Mouse (Mus musculus) hindbrain, embryonic 16.5 days (tissue): ENCODE measurements around the gene Mrpl40. TPM values are rescaled to one million over a fixed set of nuclear protein-coding genes. Genes with fewer than 3 reads are reported as not detected.
"Not testable (repeated sequence)": the region's sequence is repeated elsewhere in the genome, so short reads cannot be mapped to it uniquely, and the experiment has no call there.

Source experiments
- ATAC-seq: fragments of 200-750 bp; cut with Nextera tagmentation; 2 replicates; pipeline ENCODE4 v1.8.0; 2017; ENCODE audit warnings: moderate TSS enrichment, moderate library complexity
- H3K27ac ChIP-seq: fragments of 300-500 bp; sonication (generic); 2 replicates; pipeline ENCODE4 v1.5.1; 2014; ENCODE audit warnings: low read depth, mild to moderate bottlenecking, control low read depth, low read length, moderate library complexity
- H3K27me3 ChIP-seq: fragments of 300-500 bp; sonication (generic); replicated peaks from 2 replicates; pipeline ENCODE4 v1.6.1; 2014; ENCODE audit warnings: low read length; ENCODE audit not compliant: control insufficient read depth, insufficient read depth
- H3K36me3 ChIP-seq: fragments of 300-500 bp; sonication (generic); 2 replicates; pipeline ENCODE4 v1.6.1; 2014; ENCODE audit warnings: mild to moderate bottlenecking, low read length, moderate library complexity, mixed read lengths; ENCODE audit not compliant: control insufficient read depth, insufficient read depth
- H3K4me1 ChIP-seq: fragments of 300-500 bp; sonication (generic); 2 replicates; pipeline ENCODE4 v1.6.1; 2014; ENCODE audit warnings: low read depth, low read length; ENCODE audit not compliant: control insufficient read depth, insufficient read depth
- H3K4me2 ChIP-seq: fragments of 300-500 bp; sonication (generic); 2 replicates; pipeline ENCODE4 v1.6.1; 2014; ENCODE audit warnings: mild to moderate bottlenecking, low read length, control low read depth, moderate library complexity
- H3K4me3 ChIP-seq: fragments of 300-500 bp; sonication (generic); 2 replicates; pipeline ENCODE4 v1.5.1; 2014; ENCODE audit warnings: mild to moderate bottlenecking, low read length, control low read depth, moderate library complexity
- H3K9ac ChIP-seq: fragments of 300-500 bp; sonication (generic); 2 replicates; pipeline ENCODE4 v1.6.1; 2014; ENCODE audit warnings: low read depth, mild to moderate bottlenecking, control low read depth, low read length, moderate library complexity
- H3K9me3 ChIP-seq: fragments of 300-500 bp; sonication (generic); 2 replicates; pipeline ENCODE4 v1.6.1; 2014; ENCODE audit warnings: mild to moderate bottlenecking, low read length, moderate library complexity; ENCODE audit not compliant: control insufficient read depth
- WGBS: fragments of 180-500 bp; shearing (Covaris S2); extraction: QIAGEN DNeasy Blood & Tissue Kit; methylation state at CpG from one replicate; pipeline ENCODE4 v1.1.7; 2014; 5-methylcytosine and 5-hydroxymethylcytosine counted together
- polyA plus RNA-seq: library from polyadenylated mRNA; unstranded; fragments of >200 nt; fragmentation: Nextera tagmentation; extraction: Ambion mirVana; gene quantifications from 2 replicates; pipeline ENCODE4 v1.2.1, GENCODE M21; 2015

Gene Mrpl40
- polyA plus RNA-seq, 1 experiment from 2014 or later, result 75.2 TPM

DNA sequence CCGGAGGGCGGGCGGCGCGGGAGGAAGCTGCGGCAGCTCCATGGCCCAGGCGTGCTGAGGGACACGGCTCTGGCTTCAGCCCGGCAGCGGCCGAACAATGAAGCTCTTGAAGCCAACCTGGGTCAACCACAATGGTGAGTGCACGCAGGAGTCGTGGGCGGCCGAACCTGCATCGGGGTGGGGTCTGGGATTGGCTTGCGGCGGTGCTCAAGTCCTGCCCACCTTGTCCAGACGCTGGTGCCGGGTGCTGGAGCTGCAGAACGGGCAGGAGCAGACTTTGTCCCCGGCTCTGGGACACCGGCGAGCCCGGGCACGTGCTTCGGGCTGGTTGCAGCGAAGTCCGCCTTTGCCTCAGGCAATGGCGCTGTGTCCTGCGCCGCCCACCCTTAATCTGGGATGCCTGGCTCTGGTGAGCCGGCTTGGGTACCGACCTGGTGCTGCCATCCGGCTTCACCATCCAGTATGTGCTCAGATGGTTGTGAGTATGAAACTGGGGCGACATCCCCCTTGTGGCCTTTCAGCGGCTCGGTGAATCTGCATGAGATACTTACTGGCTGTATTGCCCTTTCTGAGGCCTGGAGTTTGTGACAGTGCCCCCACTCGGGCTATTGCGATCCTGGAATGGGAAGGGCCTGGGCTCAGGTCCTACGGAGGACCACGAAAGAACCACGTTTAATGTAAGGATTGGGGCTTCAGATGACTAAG, 876 bp upstream of the Mrpl40 start:
- Histone ChIP-seq H3K27ac (peak overlapping the region; percentile 97), H3K36me3 (peaks cover 9% of the 10 kb centered on the region), H3K9ac (peak overlapping the region; percentile 95), H3K9me3 (no peaks in the 10 kb centered on the region), H3K4me3 (peak overlapping the region; percentile 98), H3K4me1 (peaks cover 17% of the 10 kb centered on the region), H3K27me3 (no peaks in the 10 kb centered on the region), H3K4me2 (peak overlapping the region; percentile 78)
- WGBS, result under 1% methylated on average over 43 of the region's 43 CpGs
- peak; percentile 53 for ATAC-seq

DNA sequence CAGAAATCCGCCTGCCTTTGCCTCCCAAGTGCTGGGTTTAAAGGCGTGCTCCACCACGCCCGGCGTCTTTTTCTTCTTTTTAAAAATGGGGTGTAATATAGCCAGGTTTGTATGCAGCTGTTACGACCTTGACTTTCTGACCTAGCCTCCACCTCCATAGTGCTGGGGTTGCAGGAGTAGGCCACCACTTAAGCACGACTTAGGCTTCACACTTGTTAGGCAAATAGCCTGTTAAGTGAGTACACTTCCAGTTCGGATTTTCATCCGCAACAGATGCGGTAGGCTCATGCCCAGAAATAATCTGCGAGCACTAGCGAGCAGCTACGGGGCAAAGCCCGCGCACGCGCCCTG, 596 bp downstream of the Mrpl40 start:
- Histone ChIP-seq H3K9ac (peak overlapping the region; percentile 95), H3K36me3 (peaks cover 20% of the 10 kb centered on the region), H3K9me3 (no peaks in the 10 kb centered on the region), H3K4me3 (peak overlapping the region; percentile 98), H3K4me1 (peaks cover 17% of the 10 kb centered on the region), H3K27ac (peak overlapping the region; percentile 97), H3K27me3 (no peaks in the 10 kb centered on the region), H3K4me2 (peak overlapping the region; percentile 78)
- WGBS, result under 1% methylated on average over 17 of the region's 17 CpGs
- ATAC-seq, result no peak

DNA sequence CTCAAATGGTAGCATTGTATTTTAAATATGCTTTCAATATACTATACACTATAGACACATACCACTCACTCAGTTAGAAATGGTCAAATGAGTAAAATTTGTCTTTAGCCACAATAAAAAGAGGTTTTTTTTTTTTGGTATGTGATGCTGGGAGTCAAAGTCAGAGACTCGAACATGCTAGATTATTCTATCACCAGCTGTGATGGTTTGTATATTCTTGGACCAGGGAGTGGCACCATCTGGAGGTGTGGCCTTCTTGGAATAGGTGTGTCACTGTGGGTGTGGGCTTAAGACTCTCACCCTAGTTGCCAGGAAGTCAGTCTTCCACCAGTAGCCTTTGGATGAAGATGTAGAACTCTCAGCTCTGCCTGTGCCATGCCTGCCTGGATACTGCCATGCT, 6.2 kb downstream of the Mrpl40 start:
- not testable (repeated sequence) for H3K4me2 ChIP-seq, H3K9ac ChIP-seq, H3K4me1 ChIP-seq, ATAC-seq, H3K27ac ChIP-seq, H3K4me3 ChIP-seq, H3K27me3 ChIP-seq, H3K9me3 ChIP-seq
- H3K36me3 ChIP-seq, result peaks cover 22% of the 10 kb centered on the region
- WGBS, result 93% methylated on average over 1 of the region's 1 CpGs

DNA sequence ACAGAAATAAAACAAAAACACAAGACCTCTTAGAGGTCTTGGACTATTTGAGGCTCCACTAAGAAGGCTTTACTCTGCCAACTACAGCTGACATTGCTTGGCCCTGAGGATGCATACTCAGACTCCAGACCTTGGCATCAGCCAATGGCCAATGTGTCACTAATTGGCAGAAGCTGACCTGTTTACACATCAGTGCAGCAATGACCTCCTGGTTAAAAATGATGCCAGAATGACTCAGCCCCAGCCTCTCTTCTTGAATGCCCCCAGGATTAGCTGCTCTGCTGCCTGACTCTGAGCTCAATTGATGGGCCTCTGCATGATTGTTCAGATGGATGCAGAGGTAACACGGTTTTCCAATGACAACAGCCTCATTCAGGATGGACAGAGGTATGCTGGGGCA, 16.5 kb downstream of the Mrpl40 start:
- Histone ChIP-seq H3K4me1 (no peaks in the 10 kb centered on the region), H3K4me2 (no peak overlapping the region), H3K4me3 (no peak overlapping the region), H3K27ac (no peak overlapping the region), H3K9ac (no peak overlapping the region), H3K9me3 (no peaks in the 10 kb centered on the region), H3K36me3 (no peaks in the 10 kb centered on the region), H3K27me3 (no peaks in the 10 kb centered on the region)
- WGBS, result 59% methylated on average over 1 of the region's 1 CpGs
- no peak for ATAC-seq

DNA sequence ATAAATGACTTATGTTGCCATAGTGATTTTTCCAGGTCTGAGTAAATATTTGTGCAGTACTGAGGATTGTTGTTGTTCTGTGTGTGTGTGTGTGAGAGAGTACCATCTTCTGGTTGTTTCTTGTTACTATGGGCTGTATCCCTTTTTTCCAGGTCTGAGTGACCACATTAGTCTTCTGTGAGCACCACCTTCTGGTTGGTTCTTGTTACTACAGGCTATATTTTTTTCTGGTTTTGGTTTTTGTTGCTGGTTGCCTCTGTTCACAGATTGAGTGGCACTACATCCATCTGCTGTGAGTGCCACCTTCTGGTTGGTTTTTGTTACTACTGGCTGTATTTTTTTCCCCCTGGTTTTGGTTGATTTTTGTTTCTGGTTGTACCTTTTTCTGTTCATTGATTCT, 18.1 kb downstream of the Mrpl40 start:
- H3K9me3 ChIP-seq, result no peaks in the 10 kb centered on the region
- H3K27ac ChIP-seq, result no peak overlapping the region
- peak; percentile 69; the same call in 1 of the 2 replicates for ATAC-seq
- H3K4me1 ChIP-seq, result no peaks in the 10 kb centered on the region
- no peak overlapping the region for H3K9ac ChIP-seq
- H3K27me3 ChIP-seq, result no peaks in the 10 kb centered on the region
- H3K36me3 ChIP-seq, result no peaks in the 10 kb centered on the region
- H3K4me3 ChIP-seq, result no peak overlapping the region
- no peak overlapping the region for H3K4me2 ChIP-seq

DNA sequence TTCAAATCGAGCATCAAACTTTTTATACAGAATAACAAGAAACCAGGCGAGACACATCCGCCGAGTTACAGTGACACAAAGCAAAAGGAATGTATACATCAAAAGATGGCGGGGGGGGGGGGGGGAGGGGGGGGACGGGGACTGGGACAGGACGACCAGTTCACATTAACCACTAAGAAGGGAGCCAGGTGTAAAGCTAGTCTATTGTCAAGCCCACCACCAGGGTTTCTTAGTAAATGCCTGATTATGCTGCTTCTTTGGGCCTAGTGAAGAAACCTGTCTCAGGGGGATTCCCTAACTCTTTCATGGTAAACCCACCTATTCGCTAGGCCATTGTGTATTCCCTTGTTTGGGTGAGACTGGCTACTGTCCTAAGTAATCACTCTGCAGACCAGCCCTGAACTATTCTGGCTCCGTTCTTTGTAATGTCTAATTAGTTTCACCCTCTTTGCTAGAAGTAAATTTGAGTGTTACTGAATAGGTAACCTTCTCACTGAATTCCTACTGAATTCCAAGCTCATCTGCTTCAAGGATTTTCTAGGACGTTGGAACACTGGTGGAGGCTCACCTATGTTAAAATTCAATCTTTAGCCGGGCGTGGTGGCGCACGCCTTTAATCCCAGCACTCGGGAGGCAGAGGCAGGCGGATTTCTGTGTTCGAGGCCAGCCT, 27.0 kb downstream of the Mrpl40 start:
- not testable (repeated sequence) for H3K36me3 ChIP-seq, H3K4me1 ChIP-seq, ATAC-seq, H3K9ac ChIP-seq, H3K27me3 ChIP-seq, H3K9me3 ChIP-seq, H3K27ac ChIP-seq, H3K4me2 ChIP-seq, H3K4me3 ChIP-seq
- WGBS, result 85% methylated on average over 17 of the region's 17 CpGs

DNA sequence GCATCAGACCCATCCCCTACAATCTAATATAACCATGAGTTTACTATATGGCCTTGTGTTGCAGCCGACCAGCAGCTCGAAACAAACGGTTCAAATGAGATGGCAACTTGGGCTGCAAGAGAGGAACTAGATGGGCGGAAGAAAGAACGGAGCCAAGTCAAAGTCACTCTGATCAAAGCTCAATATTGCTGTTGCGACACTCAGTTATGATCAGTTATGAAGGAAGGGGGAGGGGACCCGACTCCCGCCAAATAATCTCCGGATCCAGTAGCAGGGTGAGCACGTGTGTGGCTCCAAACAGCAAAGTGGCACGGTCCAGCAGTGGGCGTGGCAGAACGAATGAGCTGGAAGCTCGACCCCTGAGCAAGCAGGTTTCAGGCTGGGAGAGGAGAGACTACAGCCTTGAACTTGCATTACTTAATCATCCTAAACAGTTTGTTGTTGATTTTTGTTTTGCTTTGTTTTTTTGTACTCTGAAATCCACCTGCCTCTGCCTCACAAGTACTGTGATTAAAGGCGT, 30.3 kb downstream of the Mrpl40 start:
- H3K4me1 ChIP-seq, result no peaks in the 10 kb centered on the region
- H3K36me3 ChIP-seq, result no peaks in the 10 kb centered on the region
- no peak overlapping the region for H3K27ac ChIP-seq
- no peak overlapping the region for H3K4me3 ChIP-seq
- no peak overlapping the region for H3K9ac ChIP-seq
- no peaks in the 10 kb centered on the region for H3K27me3 ChIP-seq
- no peak overlapping the region for H3K4me2 ChIP-seq
- WGBS, result 90% methylated on average over 15 of the region's 15 CpGs
- no peaks in the 10 kb centered on the region for H3K9me3 ChIP-seq
- ATAC-seq, result no peak

DNA sequence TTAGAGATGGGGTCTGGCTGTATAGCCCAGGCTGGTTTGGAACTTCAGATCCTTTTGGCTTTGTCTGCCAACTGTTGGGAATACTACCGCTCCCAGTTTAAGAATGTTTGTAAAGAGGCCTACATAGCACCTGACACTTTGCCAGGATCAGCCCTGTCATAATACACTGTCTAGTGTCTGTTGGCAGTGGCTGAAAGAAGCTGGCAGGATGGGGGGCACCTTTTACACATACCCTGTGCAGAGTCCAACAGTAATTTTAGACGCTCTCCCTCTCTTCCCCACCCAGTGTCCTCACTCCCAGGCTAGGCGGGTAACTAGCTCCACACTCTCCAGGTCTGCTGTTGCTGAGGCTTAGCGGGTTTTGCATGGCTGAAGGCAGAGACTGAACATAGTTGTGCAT, 38.3 kb downstream of the Mrpl40 start:
- H3K4me3 ChIP-seq, result no peak overlapping the region
- no peaks in the 10 kb centered on the region for H3K4me1 ChIP-seq
- no peak overlapping the region for H3K9ac ChIP-seq
- no peaks in the 10 kb centered on the region for H3K27me3 ChIP-seq
- 88% methylated on average over 4 of the region's 4 CpGs for WGBS
- no peak overlapping the region for H3K27ac ChIP-seq
- H3K9me3 ChIP-seq, result no peaks in the 10 kb centered on the region
- no peak overlapping the region for H3K4me2 ChIP-seq
- no peak for ATAC-seq
- H3K36me3 ChIP-seq, result peaks cover 15% of the 10 kb centered on the region

DNA sequence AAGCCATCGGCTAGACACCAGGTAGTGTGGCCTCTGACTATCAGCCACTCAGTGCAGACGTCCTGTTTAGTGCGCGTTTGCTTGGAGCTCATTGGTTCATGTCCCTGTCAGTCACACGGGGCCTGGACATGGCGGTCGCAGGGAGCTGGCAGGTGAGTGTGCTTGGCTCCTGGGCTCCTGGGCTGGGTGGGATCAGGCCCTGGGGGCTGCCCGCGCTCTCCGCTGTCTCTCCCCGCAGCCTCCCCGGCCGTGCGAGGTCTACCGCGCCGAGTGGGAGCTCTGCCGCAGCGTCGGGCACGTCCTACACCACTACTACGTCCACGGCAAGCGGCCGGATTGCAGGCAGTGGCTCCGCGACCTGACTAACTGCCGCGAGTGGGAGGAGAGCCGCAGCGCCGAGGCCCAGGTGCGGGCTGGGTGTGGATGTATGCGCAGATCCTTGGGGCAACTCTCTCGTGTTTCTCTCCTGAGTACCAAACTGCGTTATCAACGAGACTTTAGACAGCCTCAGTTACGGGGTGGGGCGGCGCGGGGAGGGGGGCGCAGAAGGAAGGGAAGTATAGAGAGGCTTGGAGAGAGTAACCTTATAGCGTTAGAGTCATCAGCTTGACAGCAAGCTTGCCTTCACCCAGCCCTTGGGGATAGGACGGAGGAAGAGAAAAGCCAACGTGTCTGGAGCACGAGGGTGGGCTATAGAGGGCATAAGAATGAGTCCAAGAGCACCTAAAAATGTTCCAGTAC, 40.0 kb downstream of the Mrpl40 start, which contains the start of the genes 2510002D24Rik and Gm28539:
2510002D24Rik (plus strand) TSS at position 111 of the 741 bp plus-strand sequence.
Gm28539 (plus strand) TSS at position 117 of the 741 bp plus-strand sequence.
- H3K4me1 ChIP-seq, result no peaks in the 10 kb centered on the region
- no peaks in the 10 kb centered on the region for H3K27me3 ChIP-seq
- peak within 1 kb of the TSS; percentile 59 for H3K4me3 ChIP-seq
- peaks cover 22% of the 10 kb centered on the region for H3K36me3 ChIP-seq
- peak within 1 kb of the TSS; percentile 76 for H3K9ac ChIP-seq
- peak; percentile 99 for ATAC-seq
- under 1% methylated on average over 46 of the region's 46 CpGs for WGBS
- H3K9me3 ChIP-seq, result no peaks in the 10 kb centered on the region
- peak within 1 kb of the TSS; percentile 61 for H3K4me2 ChIP-seq
- H3K27ac ChIP-seq, result peak within 1 kb of the TSS; percentile 84
